ENCODE assay signal across 8 mouse cellular contexts in the genomic region with DNA sequence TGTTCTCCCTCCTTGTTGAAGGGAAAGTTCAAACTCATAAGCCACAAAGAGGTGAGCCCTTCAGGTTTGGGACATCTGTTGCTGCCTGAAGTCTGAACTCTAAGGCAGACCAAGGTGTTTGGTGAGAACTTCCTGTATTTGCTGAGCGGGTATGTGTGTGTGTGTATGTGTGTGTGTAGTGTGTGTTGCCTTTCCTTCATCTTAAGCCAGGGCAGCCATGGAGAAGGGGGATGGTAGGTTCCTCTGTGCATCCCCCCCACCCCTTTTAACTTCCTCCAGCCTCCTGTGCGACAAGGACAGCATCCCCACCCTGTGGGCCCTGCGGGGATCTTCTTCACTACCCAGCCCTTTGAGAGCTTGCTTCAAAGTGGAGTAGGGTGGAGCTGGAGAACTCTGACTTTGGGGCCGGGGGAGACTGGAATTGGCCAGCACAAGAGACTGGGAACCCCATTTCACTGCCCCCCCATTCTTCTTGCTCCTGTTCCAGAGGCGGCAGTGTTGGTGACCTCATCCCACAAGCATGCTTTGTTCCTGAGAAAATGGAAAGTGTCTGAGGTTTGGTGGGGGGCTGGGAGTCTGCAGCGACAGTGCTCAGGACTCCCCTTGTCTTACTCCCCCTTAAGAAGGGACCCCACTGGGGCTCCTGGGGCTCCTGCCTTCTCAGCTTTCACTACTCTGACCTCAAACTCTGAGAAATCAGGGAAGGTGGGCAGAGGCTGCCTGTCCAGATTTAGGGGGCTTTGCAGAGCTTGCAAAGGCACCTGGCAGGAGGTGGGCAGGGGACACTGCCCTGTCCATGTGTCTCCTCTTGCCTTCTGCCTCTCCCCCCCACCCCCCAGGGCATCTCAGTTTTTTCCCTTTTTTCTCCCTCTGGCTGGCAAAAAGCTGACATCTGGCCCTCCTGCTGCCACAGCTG. TPM values are rescaled to one million over a fixed set of nuclear protein-coding genes. Genes with fewer than 3 reads are reported as not detected.
DNase-seq lines count a peak whose midpoint lies in the region; ATAC-seq and TF ChIP-seq lines count a peak whose summit lies in the region.

No protein-coding gene starts in this region.

- no peak for ATAC-seq in forebrain, embryonic 14.5 days
- ATAC-seq in limb, embryonic 12.5 days (ENCODE audit: insufficient number of reproducible peaks, insufficient read depth, low FRiP score, low TSS enrichment, low read depth), result no peak
- ATAC-seq in neural tube, embryonic 15.5 days (ENCODE audit: low FRiP score), result no peak
- no peak for ATAC-seq in frontal cortex, adult (ENCODE audit: low TSS enrichment)

- peak overlapping the region; percentile 74; the same call in 1 of the 2 replicates for H3K27ac ChIP-seq in forebrain, embryonic 14.5 days (ENCODE audit: low read depth, low read length)
- peak overlapping the region; percentile 96 for H3K27ac ChIP-seq in limb, embryonic 12.5 days
- peak overlapping the region; percentile 68 for H3K27ac ChIP-seq in neural tube, embryonic 15.5 days (replicated peaks)

- H3K36me3 ChIP-seq in E14TG2a.4 (ENCODE audit: insufficient read depth, low read length), result peaks cover 17% of the 10 kb centered on the region
- H3K36me3 ChIP-seq in forebrain, embryonic 14.5 days (ENCODE audit: control insufficient read depth, insufficient read depth, low read length), result no peaks in the 10 kb centered on the region
- peaks cover 26% of the 10 kb centered on the region for H3K36me3 ChIP-seq in limb, embryonic 12.5 days
- no peaks in the 10 kb centered on the region for H3K36me3 ChIP-seq in neural tube, embryonic 15.5 days

- peaks cover 84% of the 10 kb centered on the region for H3K4me1 ChIP-seq in E14TG2a.4 (replicated peaks; ENCODE audit: low read depth, low read length)
- peaks cover 28% of the 10 kb centered on the region for H3K4me1 ChIP-seq in forebrain, embryonic 14.5 days (ENCODE audit: control insufficient read depth, insufficient read depth, low read length)
- peaks cover 82% of the 10 kb centered on the region for H3K4me1 ChIP-seq in limb, embryonic 12.5 days (replicated peaks)
- peaks cover 43% of the 10 kb centered on the region for H3K4me1 ChIP-seq in neural tube, embryonic 15.5 days

- H3K9ac ChIP-seq in forebrain, embryonic 14.5 days (ENCODE audit: low read length), result peak overlapping the region; percentile 44
- peak overlapping the region; percentile 55 for H3K9ac ChIP-seq in limb, embryonic 12.5 days (replicated peaks)
- H3K9ac ChIP-seq in neural tube, embryonic 15.5 days (replicated peaks), result no peak overlapping the region; the same call in 1 of the 2 replicates

- peaks cover 10% of the 10 kb centered on the region for H3K27me3 ChIP-seq in E14TG2a.4 (ENCODE audit: insufficient read depth, low read length)
- H3K27me3 ChIP-seq in forebrain, embryonic 14.5 days (replicated peaks; ENCODE audit: control insufficient read depth, insufficient read depth, low read length), result 0 out of 2 replicates have a peak, but pooled peaks cover 7% of the 10 kb centered on the region
- no peaks in the 10 kb centered on the region for H3K27me3 ChIP-seq in limb, embryonic 12.5 days
- H3K27me3 ChIP-seq in neural tube, embryonic 15.5 days (replicated peaks), result peaks cover 28% of the 10 kb centered on the region

- peak overlapping the region; percentile 14; the same call in 1 of the 2 replicates for H3K4me2 ChIP-seq in forebrain, embryonic 14.5 days (ENCODE audit: low read length)
- H3K4me2 ChIP-seq in limb, embryonic 12.5 days, result peak overlapping the region; percentile 84
- peak overlapping the region; percentile 1; the same call in 1 of the 2 replicates for H3K4me2 ChIP-seq in neural tube, embryonic 15.5 days

- H3K4me3 ChIP-seq in E14TG2a.4 (replicated peaks; ENCODE audit: low read length), result peak overlapping the region; percentile 39
- no peak overlapping the region for H3K4me3 ChIP-seq in forebrain, embryonic 14.5 days (ENCODE audit: low read depth, low read length)
- peak overlapping the region; percentile 8 for H3K4me3 ChIP-seq in limb, embryonic 12.5 days (replicated peaks)
- no peak overlapping the region for H3K4me3 ChIP-seq in neural tube, embryonic 15.5 days (replicated peaks)

- no peak for TF ChIP-seq CTCF in E14TG2a.4 (conservative IDR thresholded peaks at IDR 0.05; ENCODE audit: low read length)

- peak; percentile 44 to 66 for DNase-seq in adrenal gland, postnatal 36 days
- DNase-seq in adrenal gland, adult 18-20 months (ENCODE audit: low spot score in 2 of 2), result no peak
- DNase-seq in forebrain, embryonic 14.5 days (ENCODE audit: low spot score), result peak; percentile 41
- no peak for DNase-seq in left cerebral cortex, postnatal 14 days (ENCODE audit: low spot score in 2 of 2)

- 0% methylated on average over 6 of the region's 6 CpGs for WGBS in forebrain, embryonic 14.5 days
- WGBS in limb, embryonic 12.5 days, result 8% methylated on average over 6 of the region's 6 CpGs
- WGBS in neural tube, embryonic 15.5 days, result 12% methylated on average over 6 of the region's 6 CpGs

- intact Hi-C loops in left cerebral cortex, postnatal 14 days (cut with DNase I), result no loop called here

- H3K9me3 ChIP-seq in E14TG2a.4 (ENCODE audit: low read length), result no peaks in the 10 kb centered on the region
- H3K9me3 ChIP-seq in forebrain, embryonic 14.5 days (replicated peaks; ENCODE audit: control insufficient read depth, low read length), result no peaks in the 10 kb centered on the region
- H3K9me3 ChIP-seq in limb, embryonic 12.5 days, result no peaks in the 10 kb centered on the region
- no peaks in the 10 kb centered on the region for H3K9me3 ChIP-seq in neural tube, embryonic 15.5 days (replicated peaks)

RNA-seq across cellular contexts. Expression of a gene that starts 3.6 kb away (rescaled TPM):
- 1 to 10 TPM; 8.1 to 9.0 TPM for total RNA-seq in adrenal gland, postnatal 36 days (2021)
- 10 to 100 TPM in 1 of 2 experiments, 1 to 10 TPM in 1; 6.3 to 15.0 TPM for total RNA-seq in adrenal gland, adult 18-20 months (2021)
- polyA plus RNA-seq in forebrain, embryonic 14.5 days (2014; fragmentation: Nextera tagmentation; extraction: Ambion mirVana), result 1.4 TPM in 2 replicates
- 7.3 and 10.9 TPM in 2 replicates for polyA plus RNA-seq in limb, embryonic 12.5 days (2016; fragmentation: Nextera tagmentation; extraction: Ambion mirVana)
- polyA plus RNA-seq in neural tube, embryonic 15.5 days (2015; fragmentation: Nextera tagmentation; extraction: Ambion mirVana), result 1.8 and 3.3 TPM in 2 replicates
- total RNA-seq in left cerebral cortex, postnatal 14 days (2021), result 1 to 10 TPM; 3.8 to 4.2 TPM

RNA-seq across cellular contexts. Expression of a gene that starts 10.4 kb away (rescaled TPM):
- 10 to 100 TPM; 39.3 to 39.6 TPM for total RNA-seq in adrenal gland, postnatal 36 days (2021)
- total RNA-seq in adrenal gland, adult 18-20 months (2021), result 10 to 100 TPM; 33.1 to 34.9 TPM
- 118 TPM in 2 replicates for polyA plus RNA-seq in forebrain, embryonic 14.5 days (2014; fragmentation: Nextera tagmentation; extraction: Ambion mirVana)
- 221 and 223 TPM in 2 replicates for polyA plus RNA-seq in limb, embryonic 12.5 days (2016; fragmentation: Nextera tagmentation; extraction: Ambion mirVana)
- 88.4 and 105 TPM in 2 replicates for polyA plus RNA-seq in neural tube, embryonic 15.5 days (2015; fragmentation: Nextera tagmentation; extraction: Ambion mirVana)
- 10 to 100 TPM; 31.1 to 32.2 TPM for total RNA-seq in left cerebral cortex, postnatal 14 days (2021)

RNA-seq across cellular contexts. Expression of a gene that starts 10.7 kb away (rescaled TPM):
- total RNA-seq in adrenal gland, postnatal 36 days (2021), result 10 to 100 TPM; 30.0 to 40.6 TPM
- total RNA-seq in adrenal gland, adult 18-20 months (2021), result 10 to 100 TPM; 32.5 to 35.7 TPM
- polyA plus RNA-seq in forebrain, embryonic 14.5 days (2014; fragmentation: Nextera tagmentation; extraction: Ambion mirVana), result 34.5 and 42.0 TPM in 2 replicates
- 82.6 and 86.4 TPM in 2 replicates for polyA plus RNA-seq in limb, embryonic 12.5 days (2016; fragmentation: Nextera tagmentation; extraction: Ambion mirVana)
- 41.4 and 47.8 TPM in 2 replicates for polyA plus RNA-seq in neural tube, embryonic 15.5 days (2015; fragmentation: Nextera tagmentation; extraction: Ambion mirVana)
- total RNA-seq in left cerebral cortex, postnatal 14 days (2021), result 10 to 100 TPM; 14.1 to 14.3 TPM

RNA-seq across cellular contexts. Expression of a gene that starts 37.5 kb away (rescaled TPM):
- 10 to 100 TPM; 15.9 to 21.0 TPM for total RNA-seq in adrenal gland, postnatal 36 days (2021)
- 10 to 100 TPM; 16.9 to 18.8 TPM for total RNA-seq in adrenal gland, adult 18-20 months (2021)
- polyA plus RNA-seq in forebrain, embryonic 14.5 days (2014; fragmentation: Nextera tagmentation; extraction: Ambion mirVana), result 20.8 and 22.1 TPM in 2 replicates
- polyA plus RNA-seq in limb, embryonic 12.5 days (2016; fragmentation: Nextera tagmentation; extraction: Ambion mirVana), result 23.8 and 25.0 TPM in 2 replicates
- polyA plus RNA-seq in neural tube, embryonic 15.5 days (2015; fragmentation: Nextera tagmentation; extraction: Ambion mirVana), result 20.6 and 24.9 TPM in 2 replicates
- 10 to 100 TPM; 35.3 to 42.5 TPM for total RNA-seq in left cerebral cortex, postnatal 14 days (2021)

RNA-seq across cellular contexts. Expression of a gene that starts 47.5 kb away (rescaled TPM):
- total RNA-seq in adrenal gland, postnatal 36 days (2021), result under 1 TPM in 1 of 2 experiments, not detected in 1; 0.10 TPM
- total RNA-seq in adrenal gland, adult 18-20 months (2021), result not detected
- 14.8 and 15.3 TPM in 2 replicates for polyA plus RNA-seq in forebrain, embryonic 14.5 days (2014; fragmentation: Nextera tagmentation; extraction: Ambion mirVana)
- 1.0 and 1.2 TPM in 2 replicates for polyA plus RNA-seq in limb, embryonic 12.5 days (2016; fragmentation: Nextera tagmentation; extraction: Ambion mirVana)
- 4.7 and 6.8 TPM in 2 replicates for polyA plus RNA-seq in neural tube, embryonic 15.5 days (2015; fragmentation: Nextera tagmentation; extraction: Ambion mirVana)
- 10 to 100 TPM; 29.9 to 30.1 TPM for total RNA-seq in left cerebral cortex, postnatal 14 days (2021)

Comparison
In these comparisons a context has a peak if more than half of its experiments do, and no peak if none do; other contexts are left out.
1. DNase-seq: peak in adrenal gland, postnatal 36 days (2 of 2) and forebrain, embryonic 14.5 days (single experiment); none in adrenal gland, adult 18-20 months (0 of 2) and left cerebral cortex, postnatal 14 days (0 of 2).
2. H3K4me3 ChIP-seq: peak in E14TG2a.4 (single experiment) and limb, embryonic 12.5 days (single experiment); none in forebrain, embryonic 14.5 days (single experiment) and neural tube, embryonic 15.5 days (single experiment).
3. H3K4me2 ChIP-seq: peak in every context shown above with its lines; median percentile 84 in limb, embryonic 12.5 days; 14 in forebrain, embryonic 14.5 days; 1 in neural tube, embryonic 15.5 days.
4. Peak in every context shown above with its lines, with median percentiles within 50 percentile points of each other: H3K27ac ChIP-seq.